Mouse (Mus musculus) yolk sac, embryonic 10.5 days (tissue): ENCODE data around the gene Pdhx.

Experiments
- DNase-seq: peaks from one replicate; pipeline ENCODE4 v3.0.0-alpha.2; 2017; ENCODE audit warnings: low spot score

Pdhx gene

GRCm38 (mm10) chr2:103073219-103073982 is at the start of gene Pdhx, which contains the start of gene Apip:
Pdhx (minus strand) TSS chr2:103073513.
Apip (plus strand) TSS chr2:103073675.
- DNase-seq, result peak; percentile 100

DNA sequence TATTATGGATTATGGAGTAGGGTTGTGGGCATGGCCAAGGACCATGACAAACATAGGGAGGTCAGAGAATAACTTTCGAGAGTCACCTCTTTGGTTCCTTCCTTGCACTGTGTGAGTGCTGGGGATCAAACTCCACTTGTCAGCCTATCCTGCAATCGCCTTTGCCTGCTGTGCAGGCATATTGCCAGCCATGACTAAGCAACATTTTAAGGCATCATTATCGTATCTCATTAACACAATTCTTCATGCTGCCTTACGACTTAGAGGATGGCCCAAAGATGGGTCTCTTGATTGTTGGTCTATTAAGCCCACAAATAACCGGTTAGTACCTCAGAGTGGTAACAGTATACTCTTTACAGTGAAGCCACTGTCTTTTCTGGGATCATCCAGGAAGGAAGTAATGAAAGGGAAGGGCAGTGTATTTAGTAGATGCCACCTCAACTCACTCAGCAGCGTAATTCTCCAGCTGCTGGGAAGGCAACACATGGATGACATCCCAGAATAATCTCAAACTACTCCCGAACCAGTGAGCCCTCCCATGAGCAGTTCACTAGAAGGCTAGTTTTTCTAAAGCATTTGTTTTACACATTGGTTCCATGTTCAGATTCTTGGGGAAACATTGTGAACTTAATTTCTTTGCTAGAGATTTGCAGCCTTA is 46.0 kb upstream of the Pdhx start:
- no peak for DNase-seq

- DNase-seq, result no peak
Measured at GRCm38 (mm10) chr2:103118324-103119196, 45.2 kb upstream of the Pdhx start.

- no peak for DNase-seq
Measured at GRCm38 (mm10) chr2:103117212-103117611, 43.9 kb upstream of the Pdhx start.

GRCm38 (mm10) chr2:103111669-103112068 is 38.4 kb upstream of the Pdhx start:
- DNase-seq, result no peak

GRCm38 (mm10) chr2:103106172-103106571 is 32.9 kb upstream of the Pdhx start:
- no peak for DNase-seq

DNA sequence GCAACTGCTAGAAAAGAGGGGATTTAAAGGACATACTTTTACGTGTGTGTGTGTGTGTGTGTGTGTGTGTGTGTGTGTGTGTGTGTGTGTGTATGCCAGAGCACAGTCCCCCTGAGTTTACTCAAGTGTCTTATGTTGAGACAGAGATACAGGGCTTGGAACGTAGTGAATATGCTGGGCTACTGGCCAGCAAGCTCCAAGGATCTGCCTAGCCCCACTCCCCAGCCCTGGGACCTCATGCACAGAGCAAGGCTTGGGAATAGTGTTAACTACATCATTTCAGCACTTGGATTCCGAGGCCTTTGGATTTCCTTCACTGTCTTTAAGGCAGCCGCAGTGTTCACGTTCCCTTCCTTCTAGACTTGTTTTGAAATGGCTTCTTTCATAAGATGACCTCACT is 29.3 kb upstream of the Pdhx start:
- no peak for DNase-seq

DNA sequence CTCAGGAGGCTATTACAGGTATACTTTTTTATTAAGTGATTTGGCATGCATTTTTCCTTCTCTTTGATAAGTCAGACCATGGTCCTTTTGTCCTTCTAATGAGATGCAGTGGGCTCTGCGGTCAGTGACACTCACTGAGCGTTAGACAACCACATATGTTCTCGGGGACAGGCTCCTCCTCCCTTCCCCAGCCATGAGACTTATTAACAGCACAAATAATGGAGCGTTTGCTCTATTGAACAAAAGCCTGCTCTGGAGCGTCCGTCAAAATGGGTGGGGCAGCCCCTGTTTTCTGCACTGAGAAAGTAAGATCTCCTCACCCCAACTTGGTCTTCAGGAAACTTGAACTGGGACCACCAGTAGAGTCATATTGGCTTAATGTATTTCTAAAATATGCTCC is 16.2 kb upstream of the Pdhx start:
- DNase-seq, result no peak

DNA sequence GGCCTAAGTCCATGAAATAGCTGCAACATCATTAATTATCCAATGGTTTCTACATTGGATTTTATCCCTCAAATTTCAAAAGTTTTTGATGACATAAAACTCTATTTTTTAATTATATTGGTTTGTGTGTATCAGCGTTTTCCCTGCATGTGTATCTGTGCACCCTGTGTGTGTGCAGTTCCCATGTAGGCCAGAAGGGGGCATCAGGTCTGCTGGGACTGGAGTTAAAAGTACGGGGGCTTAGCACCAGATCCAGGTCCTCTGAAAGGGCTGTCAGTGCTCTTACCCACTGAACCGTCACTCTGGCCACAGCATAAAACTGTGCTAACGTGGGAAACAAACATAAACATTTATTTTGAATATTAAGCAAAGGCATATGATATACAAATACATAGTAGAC is 14.8 kb upstream of the Pdhx start:
- no peak for DNase-seq

DNA sequence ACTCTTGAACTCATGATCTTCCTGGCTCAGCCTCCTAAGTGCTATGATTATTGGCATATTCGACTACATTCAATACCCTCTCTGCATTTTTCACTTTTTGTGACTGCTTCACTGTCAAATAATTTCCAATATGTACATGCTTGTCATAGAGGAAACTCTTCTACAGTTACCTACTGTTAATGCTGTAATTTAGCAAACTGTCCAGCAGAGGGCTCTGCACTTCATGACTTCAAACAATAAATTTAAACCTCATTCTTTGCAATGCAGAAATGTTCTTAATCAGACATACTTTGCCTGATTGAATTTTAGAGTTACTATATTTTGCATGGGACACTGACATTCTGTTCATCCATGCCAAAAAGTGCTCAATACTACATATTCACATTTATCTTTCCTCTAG is 13.1 kb upstream of the Pdhx start:
- no peak for DNase-seq

- no peak for DNase-seq
Measured at GRCm38 (mm10) chr2:103085633-103086032, 12.3 kb upstream of the Pdhx start.

DNA sequence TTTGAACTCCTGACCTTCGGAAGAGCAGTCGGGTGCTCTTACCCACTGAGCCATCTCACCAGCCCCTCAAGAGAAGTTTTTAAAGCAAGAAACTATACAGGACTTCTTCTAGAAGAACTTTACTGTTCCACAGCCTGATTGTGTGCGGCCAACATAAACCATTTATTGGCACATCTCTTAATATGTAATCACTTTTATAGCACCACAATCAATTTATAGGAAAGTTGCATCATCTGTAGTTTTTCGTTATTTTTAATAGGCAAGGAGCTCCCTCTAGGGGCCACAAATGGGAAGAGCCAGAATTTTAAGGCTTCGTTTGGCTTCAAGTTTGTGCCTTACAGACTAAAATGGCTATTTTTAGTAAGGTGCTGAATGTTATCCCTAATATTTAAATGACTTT is 11.1 kb upstream of the Pdhx start:
- DNase-seq, result no peak

DNA sequence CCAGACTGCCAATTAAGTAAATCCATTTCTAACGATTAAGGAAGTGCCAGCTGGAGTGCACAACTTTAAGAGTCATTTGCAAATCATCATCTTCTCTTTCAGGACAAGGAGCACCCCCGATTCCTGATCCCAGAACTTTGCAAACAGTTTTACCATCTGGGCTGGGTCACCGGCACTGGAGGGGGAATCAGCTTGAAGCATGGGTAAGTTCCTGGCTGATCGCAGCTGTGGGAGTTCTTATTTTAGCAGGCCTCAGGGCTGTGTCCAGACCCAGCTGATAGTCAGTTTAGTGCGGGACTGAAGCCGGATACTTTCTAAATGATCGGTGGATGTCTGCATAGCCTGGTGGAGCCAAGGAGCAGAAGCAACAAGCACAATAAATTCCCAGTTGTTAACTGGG is 9.5 kb upstream of the Pdhx start:
- no peak for DNase-seq

GRCm38 (mm10) chr2:103081706-103082105 is 8.4 kb upstream of the Pdhx start:
- no peak for DNase-seq

DNA sequence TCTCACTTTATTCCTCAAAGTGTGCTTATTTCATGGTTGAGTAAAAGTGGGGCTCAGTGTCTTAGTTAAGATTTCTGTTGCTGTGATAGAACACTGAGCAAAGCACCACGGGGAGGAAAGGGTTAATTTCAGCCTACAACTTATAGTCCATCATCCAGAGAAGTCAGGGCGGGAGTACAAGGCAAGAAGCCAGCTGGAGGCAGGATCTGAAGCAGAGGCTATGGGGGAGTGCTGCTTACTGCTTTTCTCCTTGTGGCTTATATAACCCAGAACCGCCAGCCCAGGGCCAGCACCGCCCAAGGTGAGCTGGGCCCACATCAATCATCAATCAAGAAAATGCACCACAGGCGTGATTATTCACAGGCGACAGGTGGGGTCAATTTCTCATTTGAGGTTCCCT is 7.8 kb upstream of the Pdhx start:
- no peak for DNase-seq

DNA sequence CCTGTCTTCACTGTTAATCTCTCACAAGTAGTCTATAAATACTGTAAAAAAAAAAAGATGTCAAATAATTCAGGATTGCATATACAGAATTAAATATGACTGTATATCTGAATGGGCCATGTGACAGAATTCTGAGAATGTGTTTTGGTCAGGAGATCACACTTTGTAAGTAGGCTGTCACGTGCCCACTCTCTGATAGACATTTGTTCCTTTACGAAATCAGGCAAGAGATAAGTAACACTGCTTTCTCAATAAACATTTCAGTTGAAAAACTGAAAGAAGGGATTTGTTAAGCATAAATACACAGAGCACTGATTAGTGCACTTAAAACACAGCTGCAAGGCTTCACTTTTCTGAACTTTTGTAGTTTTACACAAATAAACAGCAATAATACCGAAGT is 2.7 kb downstream of the Pdhx start:
- DNase-seq, result no peak

GRCm38 (mm10) chr2:103069752-103070405 is 3.4 kb downstream of the Pdhx start:
- no peak for DNase-seq

- DNase-seq, result no peak
Measured at GRCm38 (mm10) chr2:103068602-103069001, 4.7 kb downstream of the Pdhx start.

DNA sequence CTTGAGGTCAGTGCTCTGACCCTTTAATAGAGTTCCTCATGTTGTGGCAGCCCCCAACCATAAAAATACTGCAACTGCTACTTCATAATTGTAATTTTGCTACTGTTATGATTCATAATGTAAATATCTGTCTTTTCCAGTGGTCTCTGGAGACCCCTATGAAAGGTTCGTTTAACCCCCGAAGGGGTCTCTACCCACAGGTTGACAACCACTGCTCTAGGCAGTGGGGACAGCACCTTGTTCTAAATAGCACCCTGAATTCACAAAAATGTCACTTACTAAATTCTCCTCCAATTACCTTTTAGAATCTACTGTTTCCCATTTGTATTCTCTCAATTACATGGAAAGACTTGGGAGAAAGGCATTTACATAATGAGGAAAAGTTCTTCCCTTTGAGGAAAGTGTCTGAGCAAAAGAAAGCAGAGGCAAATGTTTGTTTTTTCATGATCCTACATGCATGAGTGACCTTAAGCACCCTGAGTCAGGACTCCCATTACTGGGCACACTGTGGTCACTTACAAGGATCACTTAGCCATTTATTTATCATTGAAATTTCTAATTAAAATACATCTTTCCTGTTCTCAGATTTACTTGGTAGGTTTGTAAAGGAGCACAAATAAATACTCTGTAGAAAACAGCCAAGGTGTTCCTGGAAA is 5.6 kb downstream of the Pdhx start:
- no peak for DNase-seq

DNA sequence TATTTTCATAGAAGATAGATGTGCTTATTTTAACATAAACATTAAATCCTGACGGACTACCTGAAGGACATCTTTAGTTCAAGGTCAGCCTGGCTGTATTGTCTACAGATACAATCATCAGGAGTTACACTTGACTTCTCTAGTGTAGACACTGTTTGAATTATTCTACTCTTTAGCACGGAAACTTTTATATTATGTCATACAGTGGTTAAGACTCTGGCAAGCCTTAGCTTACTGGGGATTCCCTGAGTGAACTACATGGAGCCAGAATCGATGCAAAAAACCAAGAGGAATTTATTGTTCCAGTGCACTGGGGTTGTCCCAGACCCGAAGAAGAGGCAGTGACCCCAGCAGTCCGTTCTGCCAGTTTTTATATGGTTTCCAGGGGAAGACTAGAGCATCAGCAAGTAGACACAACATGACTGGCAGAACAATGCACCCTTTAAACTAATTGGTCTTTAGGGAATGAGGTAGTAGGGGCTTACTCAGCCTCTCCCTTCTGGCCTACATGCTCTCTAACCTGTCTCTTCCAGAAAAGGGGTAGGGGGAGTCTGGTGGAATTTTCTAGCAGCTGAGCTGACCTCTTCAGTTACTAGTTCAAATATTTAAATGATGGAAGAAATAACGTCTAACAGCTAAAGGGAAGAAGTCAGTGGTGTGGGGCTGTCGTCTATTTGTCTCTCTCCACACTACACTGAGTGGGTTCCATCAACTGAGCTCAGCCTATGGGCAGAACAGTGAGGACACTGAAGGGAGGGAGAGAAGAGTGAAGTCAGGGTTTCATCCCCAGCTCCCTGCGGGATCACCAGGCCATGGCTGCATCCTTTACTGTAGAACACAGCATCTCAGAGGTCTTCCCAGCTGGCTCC is 6.4 kb downstream of the Pdhx start:
- DNase-seq, result no peak

DNA sequence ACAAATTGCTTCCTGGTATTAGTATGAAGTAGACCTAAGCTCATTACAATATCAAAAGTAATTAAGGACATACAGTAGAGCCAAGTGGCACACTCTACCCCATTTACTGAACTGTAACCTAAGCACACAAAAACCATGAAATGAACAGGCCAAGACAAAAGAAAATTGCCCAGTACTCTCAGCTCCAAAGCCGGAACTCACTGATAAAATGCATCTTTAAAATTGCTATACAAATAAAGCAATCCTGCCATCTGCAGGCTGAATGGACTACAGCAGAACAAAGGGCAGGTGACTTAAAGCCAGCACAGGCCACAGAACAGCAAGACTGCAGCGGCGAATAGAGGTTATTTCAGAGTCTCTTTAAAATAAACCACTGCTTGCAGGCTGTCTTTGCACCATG is 10.4 kb downstream of the Pdhx start:
- peak; percentile 6 for DNase-seq
